Mouse (Mus musculus): ENCODE data around the gene Rab34. TPM values are rescaled to one million over a fixed set of nuclear protein-coding genes. Genes with fewer than 3 reads are reported as not detected.
A peak's percentile ranks its signal among the peaks of the same experiment; 100 is the strongest.

Gene Rab34
- polyA plus RNA-seq, 2 experiments: 163 to 171 TPM

DNA sequence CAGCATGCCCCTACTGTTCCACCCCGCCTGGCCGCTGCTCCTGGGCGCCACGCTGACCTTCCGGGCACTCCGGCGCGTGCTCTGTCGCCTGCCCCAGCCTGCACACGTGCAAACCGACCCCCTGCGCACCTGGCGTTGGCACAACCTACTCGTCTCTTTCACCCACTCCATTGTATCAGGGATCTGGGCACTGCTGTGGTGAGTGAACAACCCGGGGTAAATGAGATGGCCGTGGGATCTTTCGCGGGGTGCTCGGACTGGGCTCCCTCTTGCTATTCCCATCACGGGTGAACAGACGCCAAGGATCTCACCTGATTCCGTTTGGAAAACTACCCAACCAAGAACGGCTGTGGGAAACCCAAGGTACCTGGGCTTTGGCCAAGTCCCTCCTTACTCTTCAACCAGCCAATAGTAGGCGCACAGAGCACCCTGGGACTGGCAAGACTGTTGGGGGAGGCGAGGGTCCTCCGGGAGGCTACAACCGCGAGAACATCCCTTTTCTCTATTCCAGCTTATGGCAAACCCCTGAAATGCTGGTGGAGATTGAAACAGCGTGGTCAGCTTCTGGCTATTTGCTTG lies 9.3 kb upstream of the Rab34 start:
- TF ChIP-seq POLR2A (IDR thresholded peaks at IDR 0.05; ENCODE audit: borderline replicate concordance, extremely low read depth, insufficient read depth, insufficient read length): peak; percentile 25; the same call in 1 of the 2 replicates
- H3K4me2 ChIP-seq (replicated peaks; ENCODE audit: low read depth, low read length, severe bottlenecking): peak overlapping the region; percentile 97
- DNase-seq (ENCODE audit: low spot score) (peak; percentile 85), ATAC-seq (ENCODE audit: low FRiP score, low read depth) (no peak; the same call in 1 of the 2 replicates)
- peaks cover 38% of the 10 kb centered on the region for H3K4me1 ChIP-seq (ENCODE audit: control insufficient read depth, insufficient read depth, low read length)
- peak overlapping the region; percentile 94 for H3K27ac ChIP-seq (replicated peaks; ENCODE audit: low read depth, low read length)
- no peaks in the 10 kb centered on the region for H3K27me3 ChIP-seq (ENCODE audit: control insufficient read depth, insufficient read depth, low read length)
- H3K36me3 ChIP-seq (ENCODE audit: control insufficient read depth, insufficient read depth, low read length): peaks cover 31% of the 10 kb centered on the region
- peak overlapping the region; percentile 72 for H3K9ac ChIP-seq (ENCODE audit: low read depth, low read length, severe bottlenecking)
- H3K4me3 ChIP-seq (replicated peaks; ENCODE audit: low read length): peak overlapping the region; percentile 46
- H3K9me3 ChIP-seq (ENCODE audit: control insufficient read depth, low read length): no peaks in the 10 kb centered on the region
- 1% methylated on average over 26 of the region's 29 CpGs for WGBS

- no peak for DNase-seq (ENCODE audit: low spot score)
- no peak for TF ChIP-seq POLR2A (IDR thresholded peaks at IDR 0.05; ENCODE audit: borderline replicate concordance, extremely low read depth, insufficient read depth, insufficient read length)
- H3K27ac ChIP-seq (replicated peaks; ENCODE audit: low read depth, low read length): peak overlapping the region; percentile 94
- H3K4me2 ChIP-seq (replicated peaks; ENCODE audit: low read depth, low read length, severe bottlenecking): peak overlapping the region; percentile 97
- 27% methylated on average over 8 of the region's 8 CpGs for WGBS
- no peaks in the 10 kb centered on the region for H3K27me3 ChIP-seq (ENCODE audit: control insufficient read depth, insufficient read depth, low read length)
- ATAC-seq (ENCODE audit: low FRiP score, low read depth): no peak
- peak overlapping the region; percentile 46 for H3K4me3 ChIP-seq (replicated peaks; ENCODE audit: low read length)
- H3K9me3 ChIP-seq (ENCODE audit: control insufficient read depth, low read length): no peaks in the 10 kb centered on the region
- H3K4me1 ChIP-seq (ENCODE audit: control insufficient read depth, insufficient read depth, low read length): peaks cover 39% of the 10 kb centered on the region
- peaks cover 31% of the 10 kb centered on the region for H3K36me3 ChIP-seq (ENCODE audit: control insufficient read depth, insufficient read depth, low read length)
- no peak overlapping the region; the same call in 1 of the 2 replicates for H3K9ac ChIP-seq (ENCODE audit: low read depth, low read length, severe bottlenecking)
These were observed 8.7 kb upstream of the Rab34 start for GRCm38 (mm10) chr11:78179438-78179999.

DNA sequence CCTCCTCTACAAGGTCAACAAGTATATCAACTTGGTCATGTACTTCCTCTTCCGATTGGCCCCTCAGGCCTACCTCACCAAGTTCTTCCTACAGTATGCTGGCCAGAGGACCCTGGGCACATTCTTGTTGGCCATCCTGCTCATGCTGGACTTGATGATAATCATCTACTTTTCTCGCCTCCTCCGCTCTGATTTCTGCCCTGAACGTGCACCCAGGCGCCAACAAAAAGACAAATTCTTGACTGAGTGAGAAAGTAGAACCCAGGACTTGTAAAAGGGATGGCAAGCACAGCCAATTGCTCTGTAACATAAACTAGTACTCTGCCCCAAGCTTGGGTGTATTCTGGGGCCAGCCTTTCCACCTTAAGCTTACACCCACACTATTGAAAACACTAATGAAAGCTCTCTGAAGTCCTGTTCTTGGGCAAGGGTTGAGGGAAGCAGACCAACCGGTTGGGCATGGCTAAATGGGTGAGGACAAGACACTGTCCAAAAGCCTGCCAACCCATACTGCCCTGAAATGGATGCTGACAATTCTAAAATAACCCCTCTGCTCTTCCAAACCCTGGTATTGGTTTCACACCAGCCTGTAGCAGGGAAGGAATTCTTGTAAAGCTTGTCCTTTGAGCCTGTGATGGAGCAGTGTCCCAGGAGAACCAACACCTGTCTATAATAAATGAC lies 8.0 kb upstream of the Rab34 start:
- Histone ChIP-seq H3K4me3 (replicated peaks; ENCODE audit: low read length) (no peak overlapping the region), H3K9me3 (ENCODE audit: control insufficient read depth, low read length) (no peaks in the 10 kb centered on the region), H3K4me2 (replicated peaks; ENCODE audit: low read depth, low read length, severe bottlenecking) (no peak overlapping the region), H3K36me3 (ENCODE audit: control insufficient read depth, insufficient read depth, low read length) (peaks cover 31% of the 10 kb centered on the region), H3K27me3 (ENCODE audit: control insufficient read depth, insufficient read depth, low read length) (no peaks in the 10 kb centered on the region), H3K27ac (replicated peaks; ENCODE audit: low read depth, low read length) (no peak overlapping the region), H3K4me1 (ENCODE audit: control insufficient read depth, insufficient read depth, low read length) (peaks cover 39% of the 10 kb centered on the region), H3K9ac (ENCODE audit: low read depth, low read length, severe bottlenecking) (no peak overlapping the region)
- WGBS: 76% methylated on average over 6 of the region's 6 CpGs
- ATAC-seq (ENCODE audit: low FRiP score, low read depth): no peak
- DNase-seq (ENCODE audit: low spot score): no peak
- TF ChIP-seq POLR2A (IDR thresholded peaks at IDR 0.05; ENCODE audit: borderline replicate concordance, extremely low read depth, insufficient read depth, insufficient read length): no peak

DNA sequence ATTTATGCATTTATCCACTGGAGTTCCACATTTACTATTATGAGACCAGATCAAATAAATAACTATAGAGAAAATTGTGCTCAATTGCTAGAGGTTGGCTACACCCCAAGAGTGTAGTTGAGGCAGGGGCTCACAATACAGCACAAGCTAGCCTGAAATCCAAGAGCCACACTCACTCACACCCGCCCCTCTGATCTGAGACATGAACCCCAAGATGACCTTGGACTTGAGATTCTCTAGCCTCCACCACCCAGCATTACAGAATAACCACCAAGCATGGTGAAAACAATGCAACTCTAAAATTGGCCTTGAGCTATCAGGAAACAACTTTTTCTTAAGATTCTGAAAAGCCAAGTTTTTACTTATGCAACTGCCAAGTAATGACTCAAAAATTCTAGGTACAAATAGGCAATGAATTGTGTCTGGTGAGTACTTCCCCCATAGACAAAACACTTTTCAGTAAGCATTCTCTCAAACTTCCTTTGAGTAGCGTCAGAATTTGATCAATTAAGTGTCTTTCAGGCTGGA lies 6.3 kb upstream of the Rab34 start:
- Histone ChIP-seq H3K9me3 (ENCODE audit: control insufficient read depth, low read length) (no peaks in the 10 kb centered on the region), H3K4me2 (replicated peaks; ENCODE audit: low read depth, low read length, severe bottlenecking) (peak overlapping the region; percentile 75), H3K27me3 (ENCODE audit: control insufficient read depth, insufficient read depth, low read length) (no peaks in the 10 kb centered on the region), H3K4me3 (replicated peaks; ENCODE audit: low read length) (peak overlapping the region; percentile 83), H3K9ac (ENCODE audit: low read depth, low read length, severe bottlenecking) (peak overlapping the region; percentile 87), H3K4me1 (ENCODE audit: control insufficient read depth, insufficient read depth, low read length) (peaks cover 34% of the 10 kb centered on the region), H3K27ac (replicated peaks; ENCODE audit: low read depth, low read length) (no peak overlapping the region), H3K36me3 (ENCODE audit: control insufficient read depth, insufficient read depth, low read length) (peaks cover 31% of the 10 kb centered on the region)
- DNase-seq (ENCODE audit: low spot score): no peak
- WGBS: 48% methylated on average over 2 of the region's 2 CpGs
- no peak for TF ChIP-seq POLR2A (IDR thresholded peaks at IDR 0.05; ENCODE audit: borderline replicate concordance, extremely low read depth, insufficient read depth, insufficient read length)
- ATAC-seq (ENCODE audit: low FRiP score, low read depth): no peak

DNA sequence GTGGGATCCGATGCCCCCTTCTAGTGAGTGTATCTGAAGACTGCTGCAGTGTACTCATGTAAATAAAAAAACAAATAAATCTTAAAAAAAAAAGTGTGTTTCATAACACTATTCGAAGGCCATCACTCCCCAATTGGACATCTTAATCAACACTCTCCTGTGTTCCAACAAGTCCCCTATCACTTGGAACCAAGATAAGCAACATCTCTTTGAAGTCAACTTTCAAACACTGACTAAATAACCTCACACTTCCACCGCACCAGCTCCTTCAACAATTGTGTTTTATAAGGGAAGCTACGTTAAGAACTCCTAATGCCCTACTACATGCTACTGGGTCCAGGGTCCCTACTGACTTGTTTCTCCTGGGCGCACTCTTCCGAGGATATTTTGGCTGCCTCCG lies 5.8 kb upstream of the Rab34 start:
- TF ChIP-seq POLR2A (IDR thresholded peaks at IDR 0.05; ENCODE audit: borderline replicate concordance, extremely low read depth, insufficient read depth, insufficient read length): no peak
- ATAC-seq (ENCODE audit: low FRiP score, low read depth) (no peak), DNase-seq (ENCODE audit: low spot score) (no peak)
- H3K4me3 ChIP-seq (replicated peaks; ENCODE audit: low read length): peak overlapping the region; percentile 83
- 9% methylated on average over 7 of the region's 7 CpGs for WGBS
- peak overlapping the region; percentile 87 for H3K9ac ChIP-seq (ENCODE audit: low read depth, low read length, severe bottlenecking)
- peaks cover 32% of the 10 kb centered on the region for H3K4me1 ChIP-seq (ENCODE audit: control insufficient read depth, insufficient read depth, low read length)
- no peak overlapping the region for H3K27ac ChIP-seq (replicated peaks; ENCODE audit: low read depth, low read length)
- H3K36me3 ChIP-seq (ENCODE audit: control insufficient read depth, insufficient read depth, low read length): peaks cover 31% of the 10 kb centered on the region
- H3K27me3 ChIP-seq (ENCODE audit: control insufficient read depth, insufficient read depth, low read length): no peaks in the 10 kb centered on the region
- no peaks in the 10 kb centered on the region for H3K9me3 ChIP-seq (ENCODE audit: control insufficient read depth, low read length)
- H3K4me2 ChIP-seq (replicated peaks; ENCODE audit: low read depth, low read length, severe bottlenecking): peak overlapping the region; percentile 75

All from limb, embryonic 14.5 days (tissue).